ENCODE assay signal across 8 mouse cellular contexts in the genomic region with DNA sequence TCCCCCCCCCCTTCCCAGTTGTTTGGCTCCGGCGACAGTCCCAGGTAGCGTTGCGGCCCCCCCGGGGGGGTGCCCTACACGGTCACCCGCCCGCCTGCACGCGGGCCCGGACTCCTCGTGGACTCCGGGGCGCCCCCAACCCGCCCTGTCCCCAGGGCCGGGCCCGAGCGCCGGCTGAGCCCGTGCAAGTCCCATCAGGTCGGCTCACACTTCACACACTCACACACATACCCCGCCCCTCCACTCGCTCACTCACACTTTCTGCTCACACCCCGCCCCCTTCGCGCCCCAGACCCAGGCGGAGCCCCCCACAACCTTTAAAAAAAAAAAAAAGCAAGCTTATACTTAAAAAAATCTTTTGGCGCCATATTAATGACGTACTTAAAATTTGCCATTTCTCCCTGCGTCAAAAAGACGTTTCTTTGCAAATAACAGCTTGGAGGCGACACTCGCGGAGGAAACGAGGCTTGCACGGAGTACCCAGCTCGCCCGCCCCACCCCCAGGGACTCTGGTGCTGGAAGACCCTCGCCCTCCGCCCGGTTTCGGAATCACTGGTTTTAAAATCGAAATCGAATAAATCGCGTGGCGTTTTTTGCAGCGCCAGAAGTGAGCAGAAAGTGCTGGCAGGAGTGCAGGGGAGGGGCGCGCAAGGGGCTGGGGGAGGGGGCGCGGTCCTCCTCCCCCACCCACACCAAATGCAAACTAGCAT. TPM values are rescaled to one million over a fixed set of nuclear protein-coding genes. Genes with fewer than 3 reads are reported as not detected.
A peak's percentile ranks its signal among the peaks of the same experiment; 100 is the strongest.
DNase-seq lines count a peak whose midpoint lies in the region; ATAC-seq lines count a peak whose summit lies in the region.

No protein-coding gene starts in this region.

- 0 out of 2 replicates have a peak, but pooled peaks have one; percentile 17 for ATAC-seq in erythroblast, adult 5-6 weeks (replicated peaks; ENCODE audit: low FRiP score, poor library complexity, severe bottlenecking)
- peak; percentile 42 for ATAC-seq in heart, embryonic 15.5 days (replicated peaks; ENCODE audit: insufficient number of reproducible peaks, insufficient read depth, low FRiP score, low read depth)
- ATAC-seq in liver, embryonic 12.5 days: peak; percentile 36; the same call in 1 of the 2 replicates

- H3K27me3 ChIP-seq in heart, embryonic 15.5 days: no peaks in the 10 kb centered on the region
- peaks cover 70% of the 10 kb centered on the region for H3K27me3 ChIP-seq in liver, embryonic 12.5 days (replicated peaks)
- H3K27me3 ChIP-seq in splenic B cell, adult 2 months (ENCODE audit: control insufficient read depth, insufficient read depth, low read length, poor library complexity, severe bottlenecking): no peaks in the 10 kb centered on the region

- H3K9ac ChIP-seq in heart, embryonic 15.5 days: peak overlapping the region; percentile 67
- H3K9ac ChIP-seq in liver, embryonic 12.5 days: peak overlapping the region; percentile 76

- H3K36me3 ChIP-seq in heart, embryonic 15.5 days: no peaks in the 10 kb centered on the region
- H3K36me3 ChIP-seq in liver, embryonic 12.5 days: no peaks in the 10 kb centered on the region
- no peaks in the 10 kb centered on the region for H3K36me3 ChIP-seq in splenic B cell, adult 2 months (ENCODE audit: control insufficient read depth, insufficient read depth, low read length, poor library complexity, severe bottlenecking)

- peak overlapping the region; percentile 83 for H3K27ac ChIP-seq in heart, embryonic 15.5 days
- H3K27ac ChIP-seq in liver, embryonic 12.5 days: peak overlapping the region; percentile 74

- peak overlapping the region; percentile 99 for H3K4me2 ChIP-seq in heart, embryonic 15.5 days
- peak overlapping the region; percentile 98 for H3K4me2 ChIP-seq in liver, embryonic 12.5 days

- H3K4me3 ChIP-seq in heart, embryonic 15.5 days: peak overlapping the region; percentile 77
- H3K4me3 ChIP-seq in liver, embryonic 12.5 days: peak overlapping the region; percentile 76

- peaks cover 24% of the 10 kb centered on the region for H3K4me1 ChIP-seq in heart, embryonic 15.5 days (replicated peaks)
- H3K4me1 ChIP-seq in liver, embryonic 12.5 days: peaks cover 32% of the 10 kb centered on the region

- DNase-seq in A20 (ENCODE audit: low read depth, low spot score): peak; percentile 90
- DNase-seq in adrenal gland, postnatal 4 days (ENCODE audit: low spot score in 2 of 2): peak; percentile 57
- peak; percentile 84 for DNase-seq in kidney, postnatal 14 days
- peak; percentile 89 to 91 for DNase-seq in natural killer cell, adult 2 months (ENCODE audit: low spot score in 2 of 2)
- DNase-seq in splenic B cell, adult 2 months (ENCODE audit: low read depth, low spot score): peak; percentile 84

- WGBS in heart, embryonic 15.5 days: under 1% methylated on average over 51 of the region's 52 CpGs
- WGBS in liver, embryonic 12.5 days (ENCODE audit: insufficient replicate concordance): under 1% methylated on average over 49 of the region's 52 CpGs

- H3K9me3 ChIP-seq in heart, embryonic 15.5 days (replicated peaks): no peaks in the 10 kb centered on the region
- no peaks in the 10 kb centered on the region for H3K9me3 ChIP-seq in liver, embryonic 12.5 days (replicated peaks)

RNA-seq across cellular contexts. Expression of gene Jade2, which starts 0.5 kb away (rescaled TPM):
- total RNA-seq in adrenal gland, postnatal 4 days (2021): 10 to 100 TPM; 16.0 to 16.2 TPM
- total RNA-seq in erythroblast, adult 5-6 weeks (2015; ENCODE audit: low replicate concordance): 1.7 and 3.8 TPM in 2 replicates
- total RNA-seq in erythroblast, adult 5-6 weeks (2017; ENCODE audit: low replicate concordance): 2.4 and 2.6 TPM in 2 replicates
- polyA plus RNA-seq in heart, embryonic 15.5 days (2015; fragmentation: Nextera tagmentation; extraction: Ambion mirVana): 0.82 and 1.5 TPM in 2 replicates
- 0.92 and 0.95 TPM in 2 replicates for polyA plus RNA-seq in liver, embryonic 12.5 days (2016; fragmentation: Nextera tagmentation; extraction: Ambion mirVana)

Comparison
In these comparisons a context has a peak if more than half of its experiments do, and no peak if none do; other contexts are left out.
1. Peak in every context shown above with its lines: DNase-seq, ATAC-seq, H3K4me3 ChIP-seq and H3K27ac ChIP-seq.